Mouse (Mus musculus): Measurements from ENCODE around the gene Hist3h2ba.
"Not testable (repeated sequence)": the region's sequence is repeated elsewhere in the genome, so short reads cannot be mapped to it uniquely, and the experiment has no call there.

Gene Hist3h2ba

GRCm38 (mm10) chr11:58938322-58939087 is 10.2 kb upstream of the Hist3h2ba start, which contains the start of gene Rnf187:
Gene Rnf187, minus strand, starts transcription at chr11:58938916.
- DNase-seq = peak; percentile 93 to 96

- no peak for DNase-seq
Observed at GRCm38 (mm10) chr11:58939088-58939439, 9.7 kb upstream of the Hist3h2ba start.

DNA sequence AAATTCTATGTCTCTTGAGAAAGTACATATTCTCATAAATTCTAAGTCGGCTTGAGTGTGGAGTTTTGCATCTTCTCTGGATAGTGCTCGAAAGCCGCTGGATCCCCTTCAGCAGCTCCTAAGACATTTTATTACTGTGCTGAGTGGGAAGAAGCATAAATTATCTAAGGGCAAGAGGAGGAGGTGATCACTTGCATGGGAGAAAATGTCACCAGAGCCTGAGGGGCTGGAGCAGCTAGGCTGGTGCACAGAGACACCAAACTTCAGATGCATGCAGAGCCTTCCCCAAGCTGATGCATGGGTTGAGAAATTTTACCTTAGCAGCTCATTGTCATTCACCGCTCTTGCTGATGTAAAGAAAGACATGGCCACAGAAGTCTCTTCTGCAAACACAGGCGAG is 4.6 kb upstream of the Hist3h2ba start:
- DNase-seq = no peak

GRCm38 (mm10) chr11:58947306-58947705 is 1.4 kb upstream of the Hist3h2ba start:
- DNase-seq = no peak

DNA sequence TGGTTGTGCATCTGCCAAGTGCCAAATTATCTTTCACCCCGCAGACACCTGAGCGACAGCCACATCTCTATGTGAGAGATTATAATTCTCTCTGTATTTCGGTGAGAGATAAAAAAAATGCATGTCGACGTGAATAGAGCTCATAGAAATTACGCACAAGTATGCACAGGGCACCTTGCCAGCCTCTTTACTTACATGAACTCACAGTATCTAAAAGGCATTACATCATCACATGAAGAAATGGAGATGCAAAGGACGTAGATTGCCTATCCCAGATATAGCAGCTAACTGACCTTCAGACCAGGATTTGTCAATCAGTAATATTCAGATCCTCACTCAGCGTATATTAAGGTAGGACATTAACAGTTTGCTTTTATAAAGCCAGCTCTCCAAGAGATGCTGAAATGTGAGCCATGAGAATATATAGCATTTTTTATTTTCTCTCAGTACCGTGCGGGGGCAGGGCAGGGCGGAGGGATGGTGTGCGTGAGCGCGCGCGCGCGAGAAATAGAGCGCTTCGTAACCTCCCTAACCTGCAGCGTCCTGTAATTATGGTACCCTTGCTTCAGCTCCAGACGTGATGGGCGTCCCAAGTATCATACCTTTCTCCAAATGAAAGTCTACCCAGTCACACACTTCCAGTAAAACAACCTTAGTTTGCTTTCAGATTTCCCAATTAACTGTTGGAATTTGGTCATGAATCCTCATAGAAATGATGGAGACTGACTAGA is 757 bp upstream of the Hist3h2ba start:
- no peak for DNase-seq

DNA sequence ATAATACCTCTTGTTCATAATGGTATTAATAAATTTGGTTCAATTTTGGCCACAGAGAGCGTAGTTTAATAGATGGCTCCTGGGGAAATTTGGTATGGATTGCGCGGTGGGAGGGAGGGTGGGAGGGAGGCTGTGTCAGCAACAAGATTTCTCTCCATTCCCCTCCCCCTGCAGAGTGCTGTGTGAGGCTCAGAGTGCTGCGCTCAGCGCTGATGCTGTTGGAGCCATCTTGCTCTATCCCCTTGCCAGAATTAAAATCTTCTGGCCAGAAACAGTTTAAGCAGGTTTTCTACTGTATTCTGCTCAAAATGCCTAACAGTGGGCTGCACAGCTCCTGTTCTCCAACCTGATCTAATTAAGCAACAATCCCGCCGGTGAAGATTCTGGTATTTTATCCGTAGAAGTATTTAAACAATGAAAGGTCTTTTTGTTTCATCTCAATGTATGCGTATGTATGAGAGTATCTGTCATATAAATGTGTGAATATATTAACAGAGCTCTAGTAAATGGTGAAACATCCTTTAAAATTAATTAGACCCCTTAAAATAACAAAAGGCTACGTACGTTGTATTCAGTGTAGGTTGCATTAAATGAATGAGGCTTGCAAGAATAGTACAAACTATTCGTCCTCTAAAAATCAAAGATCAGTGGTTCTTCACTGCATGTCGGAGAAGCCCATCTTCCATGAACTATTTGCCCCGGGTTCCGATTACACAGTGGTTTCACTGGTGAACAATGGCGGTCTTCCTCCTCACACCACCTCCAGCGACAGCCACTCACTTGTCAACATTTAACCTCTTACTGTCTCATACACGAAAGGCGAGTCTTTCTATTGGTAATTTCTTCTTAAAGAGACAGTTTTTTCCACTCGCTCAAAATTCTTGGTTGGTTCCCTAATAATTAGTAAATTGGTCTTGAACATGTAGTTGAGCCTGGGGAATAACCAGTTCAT is 1.0 kb downstream of the Hist3h2ba start:
- no peak for DNase-seq

DNA sequence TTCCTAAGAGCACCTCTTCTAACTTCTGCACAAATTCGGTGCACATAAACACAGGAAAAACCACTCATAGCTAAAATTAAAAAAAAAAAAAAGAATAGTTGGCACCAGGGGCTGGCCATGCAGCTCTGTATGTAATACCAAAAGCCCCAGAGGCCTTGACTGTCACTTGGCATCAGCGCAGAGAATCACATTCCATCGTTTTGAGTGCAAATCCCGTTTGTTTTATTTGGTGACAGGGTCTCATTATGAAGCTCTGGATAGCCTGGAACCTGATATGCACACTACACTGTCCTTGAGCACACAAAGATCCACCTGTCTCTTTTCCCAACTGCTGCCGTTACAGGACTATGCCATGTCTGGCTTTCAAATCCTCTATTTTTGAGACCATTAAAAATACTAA is 2.5 kb downstream of the Hist3h2ba start:
- DNase-seq = no peak

DNA sequence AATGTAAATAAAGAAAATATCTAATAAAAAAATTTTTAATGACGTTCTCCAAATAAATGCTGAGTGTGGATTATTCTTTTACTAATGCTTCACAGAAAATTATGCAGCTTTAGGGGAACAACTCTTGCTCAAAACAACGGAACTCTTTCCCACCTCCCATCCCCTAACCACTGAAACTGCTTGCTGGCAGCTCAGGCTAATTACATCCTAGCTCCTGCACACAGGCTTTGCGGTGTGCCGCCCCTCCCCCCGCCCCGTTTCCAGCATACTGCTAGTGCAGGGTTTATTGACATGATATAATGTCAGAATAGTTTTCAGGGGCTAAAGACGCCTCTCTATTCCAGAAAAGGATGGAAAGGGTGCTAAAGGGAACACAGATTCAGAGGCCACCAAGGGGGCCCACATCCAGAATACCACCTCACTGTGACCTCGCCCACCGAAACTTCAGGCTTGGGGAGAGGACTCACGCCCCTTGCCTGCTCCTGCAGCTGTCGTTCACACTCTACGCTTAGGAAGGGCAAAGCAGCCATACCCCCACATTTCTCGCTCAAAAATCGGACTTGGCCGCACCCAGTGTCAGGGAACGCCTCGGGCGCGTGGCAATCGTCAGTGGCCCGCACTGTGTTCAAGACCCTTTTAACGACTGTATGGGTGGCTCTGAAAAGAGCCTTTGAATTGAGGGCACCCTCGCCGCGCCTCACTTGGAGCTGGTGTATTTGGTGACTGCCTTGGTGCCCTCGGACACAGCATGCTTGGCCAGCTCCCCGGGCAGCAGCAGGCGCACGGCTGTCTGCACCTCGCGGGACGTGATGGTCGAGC is 4.8 kb downstream of the Hist3h2ba start:
- no peak for DNase-seq

DNA sequence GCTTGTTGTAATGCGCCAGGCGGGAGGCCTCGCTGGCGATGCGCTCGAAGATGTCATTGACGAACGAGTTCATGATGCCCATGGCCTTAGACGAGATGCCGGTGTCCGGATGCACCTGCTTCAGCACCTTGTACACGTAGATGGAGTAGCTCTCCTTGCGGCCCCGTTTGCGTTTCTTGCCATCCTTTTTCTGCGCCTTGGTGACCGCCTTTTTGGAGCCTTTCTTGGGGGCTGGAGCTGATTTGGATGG is 5.4 kb downstream of the Hist3h2ba start:
- DNase-seq = not testable (repeated sequence)

GRCm38 (mm10) chr11:58954420-58955142 is 5.9 kb downstream of the Hist3h2ba start, which contains the start of the genes Hist3h2a and Trim17:
Gene Hist3h2a, plus strand, starts transcription at chr11:58954685.
Gene Trim17, plus strand, starts transcription at chr11:58954685.
- peak; percentile 83 to 90 for DNase-seq

DNA sequence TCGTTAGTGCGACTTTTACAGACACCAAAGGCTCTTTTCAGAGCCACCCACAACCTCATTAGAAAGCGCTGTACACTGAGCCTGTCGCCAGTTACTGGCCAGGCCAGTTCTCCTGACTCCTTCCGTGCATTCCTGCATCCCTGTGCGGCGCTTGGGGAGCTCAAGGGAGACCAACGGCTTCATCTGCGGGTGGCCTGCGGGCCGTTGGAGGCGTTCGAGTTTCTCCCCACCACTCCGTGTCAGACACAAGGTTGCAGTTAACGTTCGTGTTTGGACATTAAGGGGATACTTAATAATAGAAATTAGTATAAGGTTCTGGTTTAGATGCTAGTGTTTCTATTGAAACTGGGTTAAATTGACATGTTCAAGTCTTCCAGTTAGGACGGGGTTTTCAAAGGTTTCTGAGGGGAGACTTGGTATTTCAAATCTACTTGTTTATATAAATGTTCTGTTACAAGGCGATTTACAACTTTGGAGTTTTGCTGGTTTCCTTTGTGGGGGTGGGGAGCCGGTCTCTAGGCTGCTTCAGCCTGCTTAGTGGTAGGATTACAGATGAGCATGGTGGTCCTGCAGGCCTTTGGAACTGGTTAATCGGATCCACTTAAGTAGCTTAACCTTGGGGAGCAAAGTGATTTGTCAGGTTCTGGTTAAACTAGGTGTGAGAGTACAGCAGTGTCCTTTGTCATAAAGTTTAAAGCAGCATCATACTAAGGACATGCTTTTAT is 6.6 kb downstream of the Hist3h2ba start:
- DNase-seq = no peak

DNA sequence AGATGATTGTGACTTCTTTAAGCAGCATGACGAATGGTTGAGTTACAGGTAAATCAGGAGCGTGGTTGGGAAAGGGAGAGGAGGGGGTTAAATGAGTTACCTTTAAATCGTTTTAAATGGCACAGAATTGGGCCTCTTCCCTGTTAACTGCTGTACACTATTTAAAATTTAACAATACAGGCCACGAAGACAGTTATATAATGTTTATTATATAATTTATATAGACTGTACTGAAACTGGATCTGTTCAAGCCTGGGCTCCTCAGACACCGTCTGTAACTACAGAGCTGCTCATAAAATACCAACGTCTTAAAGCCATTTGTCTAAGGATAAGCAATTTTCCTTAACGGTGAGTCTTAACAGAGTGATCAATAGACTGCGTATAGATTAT is 7.1 kb downstream of the Hist3h2ba start:
- DNase-seq = no peak

DNA sequence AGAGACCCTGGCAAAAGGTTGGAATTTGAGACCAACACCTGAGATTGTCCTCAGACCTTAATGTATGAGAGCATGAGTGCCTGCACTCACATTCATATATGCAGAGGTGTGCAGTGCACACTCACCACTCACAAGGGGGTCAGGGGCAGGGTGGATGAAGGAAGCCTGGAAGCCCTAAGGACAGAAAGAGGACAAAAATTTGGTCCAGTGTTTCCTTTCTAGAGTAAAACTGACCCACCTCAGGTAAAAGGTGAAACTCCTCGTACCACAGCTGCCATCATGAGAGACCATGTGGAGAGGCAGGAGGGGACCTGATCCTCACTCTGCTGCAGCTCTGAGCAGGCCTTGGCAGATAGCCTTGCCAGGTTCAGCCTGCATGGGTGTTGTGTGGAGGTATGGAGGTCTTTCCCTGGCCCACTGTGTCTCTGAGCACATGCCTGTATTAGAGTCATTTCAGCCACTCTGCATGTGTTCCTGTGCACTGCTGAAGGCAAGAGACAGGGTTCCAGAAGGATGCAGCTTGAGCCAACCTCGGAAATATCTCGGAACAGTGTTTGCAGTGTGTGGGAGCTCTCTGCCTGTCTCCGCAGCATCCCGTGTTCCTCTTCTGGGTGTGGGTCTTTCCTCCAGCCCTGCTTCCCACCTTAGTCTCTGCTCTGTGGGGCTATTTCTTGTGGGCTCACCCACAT is 8.7 kb downstream of the Hist3h2ba start:
- no peak for DNase-seq

- DNase-seq = no peak
Observed at GRCm38 (mm10) chr11:58958536-58958935, 9.8 kb downstream of the Hist3h2ba start.

DNA sequence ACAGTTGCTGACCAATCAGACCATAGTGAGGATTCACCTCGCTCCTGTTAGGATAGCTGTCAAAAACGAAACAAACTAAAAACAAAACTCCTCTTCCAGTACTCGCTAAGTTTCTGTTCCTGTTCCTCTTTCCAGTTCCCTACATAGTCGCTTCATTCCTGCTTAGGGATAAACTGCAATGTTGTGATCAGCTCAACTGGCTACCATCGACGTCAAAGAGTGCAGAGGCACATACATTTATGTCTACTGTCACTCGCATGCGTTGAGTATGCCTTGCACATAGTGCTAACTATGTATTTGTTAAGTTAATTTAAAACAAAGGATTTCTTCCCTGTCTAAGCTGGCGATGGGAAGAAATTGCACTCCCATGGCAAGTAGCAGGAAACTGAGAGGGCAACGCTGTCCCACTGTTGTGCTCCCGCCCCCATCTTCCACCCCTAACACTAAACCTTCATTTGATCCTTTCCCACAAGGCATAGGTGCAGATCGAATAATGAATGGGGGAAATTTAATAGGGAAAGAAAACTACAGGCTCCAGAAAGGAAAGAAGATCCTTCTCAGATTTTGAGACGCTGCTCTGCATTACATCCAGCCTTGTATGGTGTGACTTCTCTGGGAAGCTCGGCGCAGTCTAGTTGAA is 10.6 kb downstream of the Hist3h2ba start:
- DNase-seq = no peak

- DNase-seq = peak; percentile 88 to 94
Observed at GRCm38 (mm10) chr11:58959921-58960465, 11.3 kb downstream of the Hist3h2ba start.

GRCm38 (mm10) chr11:58961364-58962177 is 12.9 kb downstream of the Hist3h2ba start:
- DNase-seq = no peak

DNA sequence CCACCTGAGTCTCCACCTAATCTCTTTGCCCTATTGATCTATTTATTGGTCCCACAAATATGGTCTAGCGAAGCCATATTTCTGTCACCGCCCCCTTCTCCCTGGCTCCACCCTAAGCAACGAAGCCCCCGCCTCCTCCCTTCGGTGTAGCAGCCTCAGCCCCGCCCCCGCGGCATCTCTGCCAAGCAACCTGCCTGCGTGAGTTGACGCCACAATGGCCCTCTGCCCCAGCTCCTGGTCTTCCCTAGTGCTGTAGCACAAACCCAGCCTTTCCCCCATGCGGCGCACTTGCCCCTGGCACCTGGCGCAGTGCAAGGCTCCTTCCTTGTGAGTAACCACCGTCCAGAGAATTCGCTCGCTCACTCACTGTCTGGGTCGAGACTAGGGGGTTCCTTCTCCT is 14.8 kb downstream of the Hist3h2ba start:
- DNase-seq = peak; percentile 72 to 83

DNA sequence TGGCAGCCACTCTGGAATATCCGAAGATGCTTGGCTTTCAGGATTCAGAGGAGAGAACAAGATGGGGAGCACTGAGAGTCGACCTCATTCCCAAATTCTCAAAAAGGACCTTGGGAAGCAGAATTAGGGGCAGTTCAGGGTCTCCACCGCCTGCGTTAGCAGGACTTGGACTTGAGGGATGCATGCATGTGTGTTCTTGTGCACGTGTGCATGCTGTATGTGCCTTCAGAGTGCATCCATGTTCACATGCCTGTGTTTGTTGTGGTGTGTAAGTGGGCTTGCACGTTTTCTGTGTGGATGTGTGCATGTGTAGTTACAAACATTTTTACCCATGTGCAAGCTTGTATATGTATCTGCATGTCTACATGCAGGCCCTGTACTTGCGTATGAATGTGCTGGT is 15.5 kb downstream of the Hist3h2ba start:
- no peak for DNase-seq

All from kidney, postnatal 25 days (tissue).